ENCODE assay signal across 23 mouse cellular contexts in genomic region chr16:89633917-89634601, GRCm38 (mm10).
A peak's percentile ranks its signal among the peaks of the same experiment; 100 is the strongest.
DNase-seq lines count a peak whose midpoint lies in the region; ATAC-seq lines count a peak whose summit lies in the region.
"Had no signal": no experiment of that assay in that cellular context is flagged by ENCODE, and none has a peak within 500 bp of the region (broad histone marks: within the 10 kb centered on the region; RNA-seq: fewer than 3 reads in every experiment).

No protein-coding gene starts in this region.

- H3K4me2 ChIP-seq in heart, embryonic 11.5 days, result no peak overlapping the region
- H3K4me2 ChIP-seq in kidney, embryonic 16.5 days (replicated peaks; ENCODE audit: low read depth, low read length), result no peak overlapping the region
- no peak overlapping the region for H3K4me2 ChIP-seq in embryonic facial prominence, embryonic 12.5 days (replicated peaks)
- H3K4me2 ChIP-seq: forebrain, embryonic 12.5 days; hindbrain, embryonic 15.5 days; intestine, embryonic 15.5 days; limb, embryonic 12.5 days; liver, embryonic 12.5 days; lung, embryonic 15.5 days had no signal

- intact Hi-C loops in gastrocnemius, postnatal 36 days (cut with DNase I), result no loop called here

- WGBS in heart, embryonic 11.5 days (ENCODE audit: insufficient replicate concordance), result 45% methylated on average over 9 of the region's 9 CpGs
- 20% methylated on average over 9 of the region's 9 CpGs for whole genome bisulfite sequencing in kidney, embryonic 16.5 days
- 40% methylated on average over 9 of the region's 9 CpGs for WGBS in embryonic facial prominence, embryonic 12.5 days

- ATAC-seq in heart, embryonic 11.5 days (replicated peaks; ENCODE audit: insufficient number of reproducible peaks, low FRiP score, low TSS enrichment), result no peak
- peak; percentile 79 for ATAC-seq in kidney, embryonic 16.5 days (ENCODE audit: low FRiP score, low TSS enrichment)
- peak; percentile 47; the same call in 1 of the 2 replicates for ATAC-seq in embryonic facial prominence, embryonic 12.5 days (ENCODE audit: insufficient number of reproducible peaks, insufficient read depth, low FRiP score, low TSS enrichment)
- ATAC-seq: CD4-positive, CD25-positive, alpha-beta regulatory T cell, adult 4 months; intestine, embryonic 15.5 days; liver, embryonic 12.5 days; Patski had no signal

- H3K36me3 ChIP-seq in heart, embryonic 11.5 days (ENCODE audit: control insufficient read depth, insufficient read depth, low read length), result no peaks in the 10 kb centered on the region
- H3K36me3 ChIP-seq in kidney, embryonic 16.5 days (ENCODE audit: insufficient read depth, low read length), result no peaks in the 10 kb centered on the region
- H3K36me3 ChIP-seq in embryonic facial prominence, embryonic 12.5 days, result no peaks in the 10 kb centered on the region
- H3K36me3 ChIP-seq: forebrain, embryonic 12.5 days; hindbrain, embryonic 15.5 days; intestine, embryonic 15.5 days; limb, embryonic 12.5 days; liver, embryonic 12.5 days; lung, embryonic 15.5 days; midbrain, embryonic 10.5 days had no signal

- H3K4me3 ChIP-seq in heart, embryonic 11.5 days (ENCODE audit: low read depth, low read length), result no peak overlapping the region
- H3K4me3 ChIP-seq in kidney, embryonic 16.5 days (ENCODE audit: low read length), result no peak overlapping the region
- no peak overlapping the region for H3K4me3 ChIP-seq in embryonic facial prominence, embryonic 12.5 days
- H3K4me3 ChIP-seq: forebrain, embryonic 12.5 days; heart, adult 2 months; hindbrain, embryonic 15.5 days; intestine, embryonic 15.5 days; layer of hippocampus, adult 2 months; limb, embryonic 12.5 days; liver, embryonic 12.5 days; lung, embryonic 15.5 days; midbrain, embryonic 10.5 days had no signal

- no peaks in the 10 kb centered on the region for H3K9me3 ChIP-seq in heart, embryonic 11.5 days (replicated peaks; ENCODE audit: control insufficient read depth, low read length)
- no peaks in the 10 kb centered on the region for H3K9me3 ChIP-seq in kidney, embryonic 16.5 days (ENCODE audit: low read length)
- no peaks in the 10 kb centered on the region for H3K9me3 ChIP-seq in embryonic facial prominence, embryonic 12.5 days
- H3K9me3 ChIP-seq: forebrain, embryonic 12.5 days; hindbrain, embryonic 15.5 days; intestine, embryonic 15.5 days; limb, embryonic 12.5 days; liver, embryonic 12.5 days; lung, embryonic 15.5 days; midbrain, embryonic 10.5 days had no signal

- no peaks in the 10 kb centered on the region for H3K4me1 ChIP-seq in heart, embryonic 11.5 days (ENCODE audit: control insufficient read depth, insufficient read depth, low read length)
- no peaks in the 10 kb centered on the region for H3K4me1 ChIP-seq in kidney, embryonic 16.5 days (ENCODE audit: insufficient read depth, low read length)
- no peaks in the 10 kb centered on the region for H3K4me1 ChIP-seq in embryonic facial prominence, embryonic 12.5 days
- H3K4me1 ChIP-seq: forebrain, embryonic 12.5 days; hindbrain, embryonic 15.5 days; intestine, embryonic 15.5 days; limb, embryonic 12.5 days; liver, embryonic 12.5 days; lung, embryonic 15.5 days had no signal

- no peaks in the 10 kb centered on the region for H3K27me3 ChIP-seq in heart, embryonic 11.5 days (ENCODE audit: control insufficient read depth, insufficient read depth, low read length)
- no peaks in the 10 kb centered on the region for H3K27me3 ChIP-seq in kidney, embryonic 16.5 days (ENCODE audit: insufficient read depth, low read length)
- H3K27me3 ChIP-seq in embryonic facial prominence, embryonic 12.5 days, result no peaks in the 10 kb centered on the region
- H3K27me3 ChIP-seq: forebrain, embryonic 12.5 days; hindbrain, embryonic 15.5 days; intestine, embryonic 15.5 days; limb, embryonic 12.5 days; liver, embryonic 12.5 days; lung, embryonic 15.5 days had no signal

- DNase-seq in heart, adult 8-10 months (ENCODE audit: low spot score), result no peak
- no peak for DNase-seq in kidney, adult 9 months
- DNase-seq in embryo, embryonic 10 days (ENCODE audit: low spot score), result peak; percentile 67
- DNase-seq in left cerebral cortex, adult 8-10 months (ENCODE audit: low spot score in 2 of 2), result no peak
- no peak for DNase-seq in gastrocnemius, postnatal 36 days
- DNase-seq: adrenal gland, adult 8-10 months; cerebellum, adult 9-11 months; heart, adult 2 months; lung, postnatal 4 days; thymus, adult 2 months had no signal

- peak overlapping the region; percentile 29; the same call in 1 of the 2 replicates for H3K27ac ChIP-seq in heart, embryonic 11.5 days (ENCODE audit: low read depth, low read length)
- no peak overlapping the region for H3K27ac ChIP-seq in kidney, embryonic 16.5 days (ENCODE audit: low read length)
- H3K27ac ChIP-seq in embryonic facial prominence, embryonic 12.5 days, result no peak overlapping the region
- H3K27ac ChIP-seq: forebrain, embryonic 12.5 days; heart, adult 2 months; hindbrain, embryonic 15.5 days; intestine, embryonic 15.5 days; layer of hippocampus, adult 2 months; limb, embryonic 12.5 days; liver, embryonic 12.5 days; lung, embryonic 15.5 days; midbrain, embryonic 10.5 days had no signal

- H3K9ac ChIP-seq in heart, embryonic 11.5 days (ENCODE audit: low read depth, low read length), result no peak overlapping the region
- no peak overlapping the region for H3K9ac ChIP-seq in kidney, embryonic 16.5 days (replicated peaks; ENCODE audit: low read length)
- no peak overlapping the region for H3K9ac ChIP-seq in embryonic facial prominence, embryonic 12.5 days
- H3K9ac ChIP-seq: forebrain, embryonic 12.5 days; hindbrain, embryonic 15.5 days; intestine, embryonic 15.5 days; limb, embryonic 12.5 days; liver, embryonic 12.5 days; lung, embryonic 15.5 days had no signal
